Mouse (Mus musculus) heart, embryonic 13.5 days (tissue): ENCODE measurements around the gene Tex33. TPM values are rescaled to one million over a fixed set of nuclear protein-coding genes. Genes with fewer than 3 reads are reported as not detected.

Experiments
- ATAC-seq: fragments of 200-750 bp; cut with Nextera tagmentation; 2 replicates; pipeline ENCODE4 v1.8.0; 2017; ENCODE audit warnings: moderate TSS enrichment; ENCODE audit not compliant: insufficient number of reproducible peaks, low FRiP score, low TSS enrichment; ENCODE audit errors: extremely low read depth
- H3K27ac ChIP-seq: fragments of 300-500 bp; sonication (generic); replicated peaks from 2 replicates; pipeline ENCODE4 v1.5.1; 2015; ENCODE audit warnings: moderate library complexity, mild to moderate bottlenecking, inconsistent platforms
- H3K27me3 ChIP-seq: fragments of 300-500 bp; sonication (generic); replicated peaks from 2 replicates; pipeline ENCODE4 v1.6.1; 2015; ENCODE audit warnings: mild to moderate bottlenecking, inconsistent platforms
- H3K36me3 ChIP-seq: fragments of 300-500 bp; sonication (generic); 2 replicates; pipeline ENCODE4 v1.6.1; 2015; ENCODE audit warnings: mild to moderate bottlenecking, inconsistent platforms
- H3K4me1 ChIP-seq: fragments of 300-500 bp; sonication (generic); 2 replicates; pipeline ENCODE4 v1.6.1; 2015; ENCODE audit warnings: inconsistent platforms
- H3K4me2 ChIP-seq: fragments of 300-500 bp; sonication (generic); 2 replicates; pipeline ENCODE4 v1.6.1; 2015; ENCODE audit warnings: inconsistent platforms, mild to moderate bottlenecking, moderate library complexity
- H3K4me3 ChIP-seq: fragments of 300-500 bp; sonication (generic); 2 replicates; pipeline ENCODE4 v1.5.1; 2015; ENCODE audit warnings: moderate library complexity, mild to moderate bottlenecking, inconsistent platforms
- H3K9ac ChIP-seq: fragments of 300-500 bp; sonication (generic); 2 replicates; pipeline ENCODE4 v1.6.1; 2015; ENCODE audit warnings: inconsistent platforms, mild to moderate bottlenecking, moderate library complexity
- H3K9me3 ChIP-seq: fragments of 300-500 bp; sonication (generic); 2 replicates; pipeline ENCODE4 v1.6.1; 2016; ENCODE audit warnings: inconsistent platforms
- WGBS: fragments of 180-500 bp; shearing (Covaris S2); methylation state at CpG from one replicate; pipeline ENCODE4 v1.1.7; 2015; ENCODE audit warnings: mixed read lengths; 5-methylcytosine and 5-hydroxymethylcytosine counted together
- polyA plus RNA-seq: library from polyadenylated mRNA; unstranded; fragments of >200 nt; fragmentation: Nextera tagmentation; extraction: Ambion mirVana; gene quantifications from 2 replicates; pipeline ENCODE4 v1.2.1, GENCODE M21; 2015

Gene Tex33
- polyA plus RNA-seq, 1 experiment from 2014 or later, result not detected

GRCm38 (mm10) chr15:78431541-78432121 lies 35.9 kb upstream of the Tex33 start:
- WGBS, result 74% methylated on average over 7 of the region's 7 CpGs
- Histone ChIP-seq H3K4me3 (no peak overlapping the region), H3K4me2 (no peak overlapping the region), H3K27ac (no peak overlapping the region), H3K9ac (no peak overlapping the region), H3K4me1 (peaks cover 31% of the 10 kb centered on the region), H3K27me3 (peaks cover 13% of the 10 kb centered on the region), H3K9me3 (no peaks in the 10 kb centered on the region), H3K36me3 (peaks cover 37% of the 10 kb centered on the region)
- no peak for ATAC-seq

DNA sequence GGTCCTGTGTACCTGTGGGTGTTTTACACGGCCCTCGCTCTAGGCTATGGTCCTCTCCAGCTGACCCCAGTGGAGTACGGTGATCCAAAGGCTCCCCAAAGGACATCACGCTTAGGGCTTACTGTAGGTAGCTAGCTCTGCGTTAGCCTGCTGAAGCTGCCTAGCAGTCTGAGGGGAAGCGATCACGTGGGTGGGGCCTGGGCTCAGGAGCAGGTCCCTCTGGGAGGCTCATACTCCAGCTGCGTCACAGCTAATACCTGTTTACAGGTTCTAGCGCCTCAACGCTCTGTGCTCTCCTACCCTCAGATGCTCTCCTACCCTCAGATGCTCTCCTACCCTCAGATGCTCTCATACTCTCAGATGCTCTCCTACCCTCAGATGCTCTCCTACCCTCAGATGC lies 35.2 kb upstream of the Tex33 start:
- H3K27ac ChIP-seq, result no peak overlapping the region
- WGBS, result 83% methylated on average over 10 of the region's 10 CpGs

DNA sequence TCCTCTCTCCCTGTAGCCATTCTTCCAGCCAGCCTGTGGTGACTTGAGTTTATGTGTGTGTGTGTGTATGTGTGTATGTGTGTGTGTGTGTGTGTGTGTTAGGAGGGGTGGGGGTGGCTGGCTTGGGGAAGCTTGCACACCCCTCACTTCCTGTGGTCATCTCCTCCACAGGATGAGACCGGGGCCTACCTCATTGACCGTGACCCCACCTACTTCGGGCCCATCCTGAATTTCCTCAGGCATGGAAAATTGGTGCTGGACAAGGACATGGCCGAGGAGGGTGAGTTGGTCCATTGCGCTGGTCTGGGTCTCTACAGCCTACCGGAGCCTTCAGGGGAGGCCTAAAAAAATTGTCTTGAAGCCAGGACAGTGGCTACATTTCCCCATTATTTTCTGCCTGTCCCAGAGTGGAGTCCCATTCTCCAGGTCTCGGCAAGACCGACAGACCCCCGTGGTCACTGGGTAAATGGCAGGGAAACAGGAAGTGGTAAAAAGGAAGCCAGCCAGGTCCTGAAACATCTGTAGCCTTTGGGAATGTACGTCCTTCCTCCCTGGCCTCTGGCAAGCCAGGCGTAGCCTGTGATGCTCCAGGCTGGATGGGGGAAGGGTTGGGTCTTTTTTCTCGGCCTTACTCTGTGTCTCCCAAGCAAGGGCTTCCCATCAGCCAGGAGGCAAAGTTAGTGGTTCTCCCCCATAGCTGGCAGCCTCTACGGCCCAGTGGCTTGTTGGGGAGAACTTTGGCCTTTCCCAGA lies 34.3 kb upstream of the Tex33 start:
- Histone ChIP-seq H3K9ac (peak overlapping the region; percentile 78; the same call in 1 of the 2 replicates), H3K4me2 (peak overlapping the region; percentile 76), H3K27ac (peak overlapping the region; percentile 70), H3K27me3 (peaks cover 9% of the 10 kb centered on the region), H3K4me1 (peaks cover 19% of the 10 kb centered on the region), H3K36me3 (peaks cover 32% of the 10 kb centered on the region), H3K4me3 (peak overlapping the region; percentile 68), H3K9me3 (no peaks in the 10 kb centered on the region)
- WGBS, result 69% methylated on average over 13 of the region's 13 CpGs
- no peak for ATAC-seq

More for the DNA sequence above, 35.2 kb upstream of the Tex33 start:
- no peaks in the 10 kb centered on the region for H3K9me3 ChIP-seq
- ATAC-seq, result no peak
- H3K4me3 ChIP-seq, result no peak overlapping the region
- no peak overlapping the region for H3K4me2 ChIP-seq
- H3K27me3 ChIP-seq, result peaks cover 6% of the 10 kb centered on the region
- H3K36me3 ChIP-seq, result peaks cover 36% of the 10 kb centered on the region
- peaks cover 23% of the 10 kb centered on the region for H3K4me1 ChIP-seq
- H3K9ac ChIP-seq, result no peak overlapping the region

- 15% methylated on average over 3 of the region's 3 CpGs for WGBS
- ATAC-seq, result peak; percentile 1; the same call in 1 of the 2 replicates
- H3K27ac ChIP-seq, result peak overlapping the region; percentile 70
Observed at GRCm38 (mm10) chr15:78429139-78429459, 33.4 kb upstream of the Tex33 start.

GRCm38 (mm10) chr15:78428391-78429138 lies 32.9 kb upstream of the Tex33 start, which contains the start of gene Kctd17:
TSS of gene Kctd17 (plus strand) at chr15:78428564.
- Histone ChIP-seq H3K9ac (peak within 1 kb of the TSS; percentile 78), H3K4me3 (peak within 1 kb of the TSS; percentile 68), H3K4me1 (peaks cover 17% of the 10 kb centered on the region), H3K27ac (peak within 1 kb of the TSS; percentile 70), H3K4me2 (peak within 1 kb of the TSS; percentile 76), H3K27me3 (peaks cover 23% of the 10 kb centered on the region), H3K36me3 (peaks cover 23% of the 10 kb centered on the region), H3K9me3 (no peaks in the 10 kb centered on the region)
- WGBS, result 1% methylated on average over 52 of the region's 52 CpGs
- peak; percentile 43; the same call in 1 of the 2 replicates for ATAC-seq

More at GRCm38 (mm10) chr15:78429139-78429459, 33.4 kb upstream of the Tex33 start:
- H3K4me3 ChIP-seq, result peak overlapping the region; percentile 68
- peaks cover 17% of the 10 kb centered on the region for H3K27me3 ChIP-seq
- H3K9me3 ChIP-seq, result no peaks in the 10 kb centered on the region
- peaks cover 17% of the 10 kb centered on the region for H3K4me1 ChIP-seq
- peak overlapping the region; percentile 78 for H3K9ac ChIP-seq
- peak overlapping the region; percentile 76 for H3K4me2 ChIP-seq
- peaks cover 28% of the 10 kb centered on the region for H3K36me3 ChIP-seq

GRCm38 (mm10) chr15:78425230-78425629 lies 29.5 kb upstream of the Tex33 start:
- Histone ChIP-seq H3K4me2 (no peak overlapping the region), H3K4me3 (no peak overlapping the region), H3K9ac (no peak overlapping the region), H3K27me3 (peaks cover 48% of the 10 kb centered on the region), H3K36me3 (no peaks in the 10 kb centered on the region), H3K27ac (no peak overlapping the region), H3K9me3 (no peaks in the 10 kb centered on the region), H3K4me1 (peaks cover 17% of the 10 kb centered on the region)
- no peak for ATAC-seq
- WGBS, result 59% methylated on average over 4 of the region's 4 CpGs

GRCm38 (mm10) chr15:78424507-78424906 lies 28.8 kb upstream of the Tex33 start:
- Histone ChIP-seq H3K4me3 (no peak overlapping the region), H3K9me3 (no peaks in the 10 kb centered on the region), H3K36me3 (no peaks in the 10 kb centered on the region), H3K27me3 (peaks cover 53% of the 10 kb centered on the region), H3K4me2 (no peak overlapping the region), H3K9ac (no peak overlapping the region), H3K4me1 (peaks cover 10% of the 10 kb centered on the region), H3K27ac (no peak overlapping the region)
- no peak for ATAC-seq
- 10% methylated on average over 11 of the region's 11 CpGs for WGBS

DNA sequence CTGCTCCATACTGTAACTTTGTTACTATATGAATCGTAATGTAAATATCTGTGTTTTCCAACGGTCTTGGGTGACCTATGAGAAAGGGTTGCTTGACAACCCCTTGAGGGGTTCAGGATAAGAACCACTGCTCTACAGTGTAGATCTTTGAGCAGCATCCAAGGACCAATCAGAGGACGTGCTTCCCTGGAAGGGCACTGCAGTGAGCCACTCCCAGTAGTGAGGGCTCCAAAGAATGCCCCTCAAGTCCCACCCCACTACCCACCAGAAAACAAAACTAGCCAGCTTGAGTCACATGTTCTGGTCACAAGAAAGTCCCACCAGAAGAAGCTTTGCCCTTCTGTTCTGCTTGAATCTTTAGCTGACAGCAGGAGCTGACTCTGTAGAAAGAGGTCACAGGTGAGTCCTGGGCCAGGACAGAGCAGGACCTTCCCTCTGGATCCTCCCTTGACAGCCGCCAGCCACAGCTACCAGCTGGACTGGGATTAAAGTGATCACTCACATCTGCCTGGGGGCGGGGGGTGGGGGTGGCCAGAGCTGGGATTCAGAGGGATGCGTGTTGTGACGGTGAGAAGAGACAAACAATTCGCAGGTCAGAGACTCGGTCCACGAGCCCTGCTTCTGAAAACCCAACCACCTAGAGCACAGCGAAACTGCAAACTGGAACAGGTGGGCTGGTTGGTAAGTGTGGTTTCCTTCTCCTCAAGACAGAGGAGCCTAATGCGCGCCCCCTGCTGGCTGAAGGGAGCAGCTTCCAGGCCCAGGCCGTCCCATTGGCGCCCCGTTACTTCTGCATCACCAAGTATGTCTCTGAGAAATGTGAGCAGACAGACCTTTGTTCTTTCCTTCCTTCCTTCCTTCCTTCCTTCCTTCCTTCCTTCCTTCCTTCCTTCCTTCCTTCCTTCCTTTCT lies 26.6 kb upstream of the Tex33 start:
- 16% methylated on average over 16 of the region's 16 CpGs for WGBS
- Histone ChIP-seq H3K4me2 (peak overlapping the region; percentile 22; the same call in 1 of the 2 replicates), H3K9ac (no peak overlapping the region), H3K4me3 (no peak overlapping the region), H3K27ac (no peak overlapping the region), H3K4me1 (peaks cover 4% of the 10 kb centered on the region; the same call in 1 of the 2 replicates), H3K27me3 (peaks cover 55% of the 10 kb centered on the region), H3K9me3 (no peaks in the 10 kb centered on the region), H3K36me3 (no peaks in the 10 kb centered on the region)
- ATAC-seq, result no peak

DNA sequence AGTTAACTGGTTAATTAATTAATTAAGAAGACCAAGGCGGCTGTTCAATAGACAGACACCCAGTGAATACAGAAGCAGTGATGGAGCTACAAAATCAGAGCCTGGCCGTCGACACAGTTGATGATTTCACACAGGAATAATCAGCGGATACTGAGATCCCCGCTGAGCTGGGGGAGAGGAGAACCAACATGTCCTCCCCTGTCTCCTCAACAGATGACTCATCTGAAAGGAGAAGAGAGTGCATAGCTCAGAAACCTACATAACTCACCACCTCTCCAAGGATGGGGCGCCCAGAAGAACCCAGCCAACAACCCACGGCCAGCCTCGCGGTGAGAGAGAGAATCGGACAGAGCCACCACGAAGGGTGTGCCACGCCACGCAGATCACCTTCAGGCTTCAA lies 24.7 kb upstream of the Tex33 start:
- Histone ChIP-seq H3K4me3 (no peak overlapping the region), H3K4me2 (no peak overlapping the region), H3K9me3 (no peaks in the 10 kb centered on the region), H3K27me3 (peaks cover 49% of the 10 kb centered on the region), H3K27ac (no peak overlapping the region), H3K9ac (no peak overlapping the region), H3K36me3 (no peaks in the 10 kb centered on the region), H3K4me1 (peaks cover 4% of the 10 kb centered on the region; the same call in 1 of the 2 replicates)
- WGBS, result 71% methylated on average over 13 of the region's 13 CpGs
- no peak for ATAC-seq

GRCm38 (mm10) chr15:78416937-78417336 lies 21.2 kb upstream of the Tex33 start:
- no peak for ATAC-seq
- H3K9ac ChIP-seq, result no peak overlapping the region
- no peak overlapping the region for H3K4me2 ChIP-seq
- no peaks in the 10 kb centered on the region for H3K9me3 ChIP-seq
- H3K4me1 ChIP-seq, result peaks cover 13% of the 10 kb centered on the region
- no peak overlapping the region for H3K4me3 ChIP-seq
- peaks cover 24% of the 10 kb centered on the region for H3K27me3 ChIP-seq
- H3K27ac ChIP-seq, result peak overlapping the region; percentile 20; the same call in 1 of the 2 replicates
- H3K36me3 ChIP-seq, result no peaks in the 10 kb centered on the region; the same call in 1 of the 2 replicates
- WGBS, result 45% methylated on average over 4 of the region's 4 CpGs
